8 mouse cellular contexts compared by ENCODE assay signal in the genomic region with DNA sequence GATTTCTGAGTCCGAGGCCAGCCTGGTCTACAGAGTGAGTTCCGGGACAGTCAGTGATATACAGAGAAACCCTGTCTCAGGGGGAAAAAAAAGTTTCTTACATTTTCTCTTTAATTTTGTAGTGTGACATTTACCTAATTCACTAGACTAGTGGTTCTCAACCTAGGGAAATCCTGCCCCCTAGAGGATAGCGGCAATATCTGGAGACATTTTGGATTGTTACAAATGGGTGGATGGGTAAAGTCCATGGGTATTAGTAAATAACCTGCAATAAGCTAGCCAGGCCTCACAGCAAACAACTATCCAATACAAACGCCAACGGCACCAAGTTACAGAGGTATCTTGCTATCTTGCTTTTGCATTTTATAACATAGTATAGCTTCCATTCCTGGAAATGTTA. TPM values are rescaled to one million over a fixed set of nuclear protein-coding genes. Genes with fewer than 3 reads are reported as not detected.
DNase-seq lines count a peak whose midpoint lies in the region; ATAC-seq and TF ChIP-seq lines count a peak whose summit lies in the region.

No protein-coding gene starts in this region.

- H3K79me2 ChIP-seq in heart, adult 2 months (replicated peaks; ENCODE audit: control insufficient read depth, insufficient read depth, low read length): no peaks in the 10 kb centered on the region

- TF ChIP-seq EP300 in heart, adult 2 months (IDR thresholded peaks at IDR 0.05; ENCODE audit: insufficient read depth, low read depth, low read length): no peak

- peak; percentile 87 for TF ChIP-seq CTCF in heart, adult 2 months (IDR thresholded peaks at IDR 0.05)
- TF ChIP-seq CTCF in intestine, postnatal 0 days (IDR thresholded peaks at IDR 0.05; ENCODE audit: low read depth): peak; percentile 79

- H3K36me3 ChIP-seq in heart, adult 2 months (ENCODE audit: control insufficient read depth, insufficient read depth, low read length): no peaks in the 10 kb centered on the region
- no peaks in the 10 kb centered on the region for H3K36me3 ChIP-seq in heart, embryonic 11.5 days (ENCODE audit: control insufficient read depth, insufficient read depth, low read length)
- peaks cover 7% of the 10 kb centered on the region; the same call in 1 of the 2 replicates for H3K36me3 ChIP-seq in intestine, postnatal 0 days (ENCODE audit: control insufficient read depth, insufficient read depth)

- intact Hi-C loops in heart, adult 2 months (cut with DNase I): loop anchor here (5.0 kb wide), 3 partner anchors 49 to 114 kb away; a partner anchor contains a TSS

- ATAC-seq in heart, embryonic 11.5 days (replicated peaks; ENCODE audit: insufficient number of reproducible peaks, low FRiP score, low TSS enrichment): no peak
- no peak for ATAC-seq in intestine, postnatal 0 days

- H3K4me2 ChIP-seq in heart, embryonic 11.5 days: no peak overlapping the region
- H3K4me2 ChIP-seq in intestine, postnatal 0 days (replicated peaks; ENCODE audit: low read depth): no peak overlapping the region

- WGBS in heart, adult 2 months: 61% methylated on average over 5 of the region's 5 CpGs
- 68% methylated on average over 5 of the region's 5 CpGs for WGBS in heart, embryonic 11.5 days (ENCODE audit: insufficient replicate concordance)
- WGBS in intestine, postnatal 0 days: 62% methylated on average over 5 of the region's 5 CpGs

- H3K27me3 ChIP-seq in heart, adult 2 months (ENCODE audit: control insufficient read depth, insufficient read depth, low read length): no peaks in the 10 kb centered on the region
- no peaks in the 10 kb centered on the region for H3K27me3 ChIP-seq in heart, embryonic 11.5 days (ENCODE audit: control insufficient read depth, insufficient read depth, low read length)
- no peaks in the 10 kb centered on the region for H3K27me3 ChIP-seq in intestine, postnatal 0 days (replicated peaks; ENCODE audit: control insufficient read depth, insufficient read depth, low read length)

- no peak overlapping the region for H3K9ac ChIP-seq in heart, adult 2 months (ENCODE audit: low read depth, low read length)
- H3K9ac ChIP-seq in heart, embryonic 11.5 days (ENCODE audit: low read depth, low read length): no peak overlapping the region
- no peak overlapping the region for H3K9ac ChIP-seq in intestine, postnatal 0 days (ENCODE audit: low read depth, low read length)

- no peak overlapping the region for H3K27ac ChIP-seq in heart, adult 2 months
- H3K27ac ChIP-seq in heart, embryonic 11.5 days (ENCODE audit: low read depth, low read length): no peak overlapping the region
- H3K27ac ChIP-seq in intestine, postnatal 0 days (ENCODE audit: low read depth, low read length): no peak overlapping the region

- TF ChIP-seq POLR2A in heart, adult 2 months (IDR thresholded peaks at IDR 0.05; ENCODE audit: insufficient read depth, low read depth, low read length): no peak

- DNase-seq in heart, adult 2 months: peak in 1 of 2 experiments; percentile 40
- DNase-seq in urinary bladder, postnatal 14 days (ENCODE audit: low spot score): peak; percentile 59
- DNase-seq in urinary bladder, adult 2 months (ENCODE audit: low spot score): no peak
- peak; percentile 73 to 82 for DNase-seq in cerebellum, postnatal 10 days
- DNase-seq in lung, postnatal 36 days: peak; percentile 83
- DNase-seq in thymus, postnatal 4 days: peak; percentile 64

- H3K4me3 ChIP-seq in heart, adult 2 months: no peak overlapping the region
- no peak overlapping the region for H3K4me3 ChIP-seq in heart, embryonic 11.5 days (ENCODE audit: low read depth, low read length)
- no peak overlapping the region for H3K4me3 ChIP-seq in intestine, postnatal 0 days (ENCODE audit: low read depth, low read length)

- no peaks in the 10 kb centered on the region for H3K9me3 ChIP-seq in heart, embryonic 11.5 days (replicated peaks; ENCODE audit: control insufficient read depth, low read length)
- H3K9me3 ChIP-seq in intestine, postnatal 0 days (ENCODE audit: control insufficient read depth): no peaks in the 10 kb centered on the region

- no peaks in the 10 kb centered on the region for H3K4me1 ChIP-seq in heart, adult 2 months (ENCODE audit: control insufficient read depth, insufficient read depth, low read length)
- H3K4me1 ChIP-seq in heart, embryonic 11.5 days (ENCODE audit: control insufficient read depth, insufficient read depth, low read length): no peaks in the 10 kb centered on the region
- H3K4me1 ChIP-seq in intestine, postnatal 0 days (replicated peaks; ENCODE audit: control insufficient read depth, insufficient read depth, low read length): no peaks in the 10 kb centered on the region

RNA-seq across cellular contexts. Expression of a gene that starts 15.1 kb away (rescaled TPM):
- 10 to 100 TPM; 33.7 to 38.5 TPM for total RNA-seq in heart, adult 2 months (2021)
- 21.3 and 33.1 TPM in 2 replicates for polyA plus RNA-seq in heart, adult 2 months (2012; rRNA removed)
- 7.9 and 9.1 TPM in 2 replicates for polyA plus RNA-seq in heart, embryonic 11.5 days (2014; fragmentation: Nextera tagmentation; extraction: Ambion mirVana)
- polyA plus RNA-seq in urinary bladder, adult 2 months (2012; rRNA removed): 27.8 and 30.3 TPM in 2 replicates
- 9.4 and 10.1 TPM in 2 replicates for polyA plus RNA-seq in intestine, postnatal 0 days (2015; fragmentation: Nextera tagmentation; extraction: Ambion mirVana)

RNA-seq across cellular contexts. Expression of a gene that starts 27.9 kb away (rescaled TPM):
- total RNA-seq in heart, adult 2 months (2021): 10 to 100 TPM; 41.9 to 49.4 TPM
- polyA plus RNA-seq in heart, adult 2 months (2012; rRNA removed): 13.8 and 33.4 TPM in 2 replicates
- 15.2 and 18.0 TPM in 2 replicates for polyA plus RNA-seq in heart, embryonic 11.5 days (2014; fragmentation: Nextera tagmentation; extraction: Ambion mirVana)
- 9.6 and 11.9 TPM in 2 replicates for polyA plus RNA-seq in urinary bladder, adult 2 months (2012; rRNA removed)
- polyA plus RNA-seq in intestine, postnatal 0 days (2015; fragmentation: Nextera tagmentation; extraction: Ambion mirVana): 13.8 and 14.3 TPM in 2 replicates

RNA-seq across cellular contexts. Expression of a gene that starts 28.0 kb away (rescaled TPM):
- total RNA-seq in heart, adult 2 months (2021): 10 to 100 TPM; 31.5 to 34.7 TPM
- polyA plus RNA-seq in heart, adult 2 months (2012; rRNA removed): 22.5 and 56.1 TPM in 2 replicates
- 30.1 and 35.8 TPM in 2 replicates for polyA plus RNA-seq in heart, embryonic 11.5 days (2014; fragmentation: Nextera tagmentation; extraction: Ambion mirVana)
- polyA plus RNA-seq in urinary bladder, adult 2 months (2012; rRNA removed): 20.0 and 30.4 TPM in 2 replicates
- polyA plus RNA-seq in intestine, postnatal 0 days (2015; fragmentation: Nextera tagmentation; extraction: Ambion mirVana): 26.1 and 31.6 TPM in 2 replicates
